15 mouse cellular contexts compared by ENCODE assay signal in genomic region chr17:50889475-50889874, GRCm38 (mm10).
"Had no signal": no experiment of that assay in that cellular context is flagged by ENCODE, and none has a peak within 500 bp of the region (broad histone marks: within the 10 kb centered on the region; RNA-seq: fewer than 3 reads in every experiment).

No protein-coding gene starts in this region.

- H3K4me3 ChIP-seq: limb, embryonic 15.5 days; liver, embryonic 12.5 days; lung, embryonic 15.5 days; neural tube, embryonic 15.5 days had no signal

- H3K36me3 ChIP-seq: limb, embryonic 15.5 days; liver, embryonic 12.5 days; lung, embryonic 15.5 days; neural tube, embryonic 15.5 days had no signal

- DNase-seq: kidney, adult 8-10 months; kidney, postnatal 4 days; lung, postnatal 4 days; midbrain, embryonic 14.5 days; right cerebral cortex, postnatal 4 days; spleen, adult 18-20 months; thymus, adult 18-20 months; thymus, postnatal 14 days had no signal

- H3K4me1 ChIP-seq: limb, embryonic 15.5 days; lung, embryonic 15.5 days; neural tube, embryonic 15.5 days had no signal

- H3K4me2 ChIP-seq: limb, embryonic 15.5 days; liver, embryonic 12.5 days; lung, embryonic 15.5 days; neural tube, embryonic 15.5 days had no signal

- H3K9me3 ChIP-seq: limb, embryonic 15.5 days; liver, embryonic 12.5 days; lung, embryonic 15.5 days; neural tube, embryonic 15.5 days had no signal

- H3K27me3 ChIP-seq: limb, embryonic 15.5 days; liver, embryonic 12.5 days; lung, embryonic 15.5 days; neural tube, embryonic 15.5 days had no signal

- ATAC-seq: inflammation-experienced regulatory T-cells, adult 6 months; intestine, postnatal 0 days; liver, embryonic 12.5 days had no signal

- H3K27ac ChIP-seq: kidney, postnatal 0 days; limb, embryonic 15.5 days; liver, embryonic 12.5 days; lung, embryonic 15.5 days; neural tube, embryonic 15.5 days had no signal

- H3K9ac ChIP-seq: limb, embryonic 15.5 days; liver, embryonic 12.5 days; lung, embryonic 15.5 days; neural tube, embryonic 15.5 days had no signal
